Mouse (Mus musculus) inflammation-experienced regulatory T-cells, adult 6 months (primary cell): Measurements from ENCODE around the gene Cdh1. TPM values are rescaled to one million over a fixed set of nuclear protein-coding genes. Genes with fewer than 3 reads are reported as not detected.

Experiments
- ATAC-seq: one replicate; pipeline ENCODE4 v1.8.0; 2017
- polyA plus RNA-seq, 3 experiments: library from polyadenylated mRNA; unstranded; fragments of 100-300 nt; shearing (Covaris generic); gene quantifications; one replicate each; pipeline ENCODE4 v1.2.1; 2017

Gene Cdh1
- polyA plus RNA-seq, 3 experiments from 2014 or later, result 0.26 to 2.4 (median 1.1) TPM

DNA sequence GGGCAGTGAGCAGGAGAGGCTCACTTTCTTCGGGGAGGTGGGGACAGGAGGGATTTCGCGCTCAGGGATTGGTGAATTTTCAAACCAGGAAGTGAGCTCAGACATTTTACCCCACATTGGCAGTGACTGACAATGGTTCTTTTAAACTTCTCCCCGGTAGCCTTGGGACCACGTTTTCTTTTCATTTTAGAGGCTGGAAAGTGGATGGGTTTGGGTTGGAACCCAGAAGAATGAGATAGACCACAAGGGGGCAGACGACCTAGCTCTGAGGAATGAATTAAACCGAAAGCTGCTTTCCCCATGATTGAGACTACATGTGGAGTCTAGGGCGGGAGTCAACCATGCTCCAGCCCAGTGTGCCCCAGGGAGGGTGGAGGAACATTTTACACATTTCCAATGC lies 71.7 kb downstream of the Cdh1 start:
- ATAC-seq, result peak; percentile 80

DNA sequence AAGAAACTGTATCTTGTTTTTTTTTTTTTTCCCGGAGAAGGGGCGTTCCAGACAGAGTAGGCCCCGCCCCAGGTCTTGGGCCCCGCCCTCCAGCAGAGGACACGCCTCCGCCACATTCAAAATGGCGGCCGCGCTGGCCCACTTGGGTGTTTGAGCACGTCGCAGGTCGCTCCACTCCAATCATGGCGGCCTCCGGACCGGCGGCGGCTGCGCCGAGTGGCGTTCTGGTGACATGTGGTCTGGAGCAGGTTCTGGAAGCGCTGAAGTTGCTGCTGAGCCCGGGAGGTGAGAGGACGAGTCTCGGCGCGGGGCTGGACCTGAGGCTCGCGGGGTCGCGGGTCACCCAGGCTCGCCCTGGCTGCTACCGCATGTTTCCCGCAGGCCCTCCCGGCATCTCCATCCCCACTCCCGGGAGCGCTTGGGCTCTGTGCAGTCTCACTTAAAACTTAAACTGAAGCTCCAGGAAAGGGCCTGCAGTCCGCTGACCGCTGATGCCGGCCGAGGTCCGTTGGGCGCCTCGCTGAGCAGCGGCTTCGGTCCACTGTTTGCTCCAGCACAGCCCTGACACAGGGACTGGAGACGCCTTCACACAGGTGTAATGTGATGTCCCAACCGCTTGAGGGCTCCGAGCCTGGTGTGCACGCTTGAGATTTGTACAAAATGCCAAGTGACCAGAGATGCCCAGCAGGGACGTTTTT lies 80.0 kb downstream of the Cdh1 start, which contains the start of gene Tango6:
Gene Tango6 (plus strand): TSS at position 98 of the 698 bp plus-strand sequence.
- ATAC-seq, result peak; percentile 89

DNA sequence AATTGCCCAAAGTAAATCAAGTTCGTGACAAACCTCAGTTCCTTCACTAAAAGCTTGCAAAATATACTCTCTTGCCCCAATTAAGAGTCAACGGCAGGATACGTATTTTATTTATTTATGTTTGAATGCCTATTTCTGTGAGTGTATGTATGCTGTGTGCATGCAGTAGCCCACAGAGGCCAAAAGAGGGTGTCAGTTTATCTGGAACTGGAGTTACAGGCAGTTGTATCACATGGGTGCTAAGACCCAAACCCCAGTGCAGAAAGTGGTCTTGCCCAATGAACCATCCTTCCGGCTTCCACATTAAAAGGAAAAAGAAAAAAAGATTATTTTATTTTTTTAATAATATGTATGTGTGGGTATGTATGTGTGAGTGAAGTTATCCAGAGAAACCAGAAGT lies 81.2 kb downstream of the Cdh1 start:
- ATAC-seq, result no peak

DNA sequence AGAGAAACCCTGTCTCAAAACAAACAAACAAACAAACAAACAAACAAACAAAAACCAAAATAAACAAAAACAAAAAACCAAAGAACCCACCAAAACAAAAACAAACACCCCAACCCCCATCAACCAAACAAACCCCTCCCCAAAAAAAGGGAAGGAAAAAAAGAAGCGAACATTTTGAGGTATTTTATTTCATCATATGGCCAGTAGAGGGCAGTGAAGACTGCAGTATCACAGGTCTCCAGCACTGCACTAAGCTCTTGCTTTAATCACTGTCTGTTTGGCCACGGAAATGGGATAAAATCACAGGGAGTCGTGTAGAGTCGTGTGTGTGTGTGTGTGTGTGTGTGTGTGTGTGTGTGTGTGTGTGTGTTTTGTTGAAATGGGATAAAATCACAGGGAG lies 84.3 kb downstream of the Cdh1 start:
- peak; percentile 39 for ATAC-seq

DNA sequence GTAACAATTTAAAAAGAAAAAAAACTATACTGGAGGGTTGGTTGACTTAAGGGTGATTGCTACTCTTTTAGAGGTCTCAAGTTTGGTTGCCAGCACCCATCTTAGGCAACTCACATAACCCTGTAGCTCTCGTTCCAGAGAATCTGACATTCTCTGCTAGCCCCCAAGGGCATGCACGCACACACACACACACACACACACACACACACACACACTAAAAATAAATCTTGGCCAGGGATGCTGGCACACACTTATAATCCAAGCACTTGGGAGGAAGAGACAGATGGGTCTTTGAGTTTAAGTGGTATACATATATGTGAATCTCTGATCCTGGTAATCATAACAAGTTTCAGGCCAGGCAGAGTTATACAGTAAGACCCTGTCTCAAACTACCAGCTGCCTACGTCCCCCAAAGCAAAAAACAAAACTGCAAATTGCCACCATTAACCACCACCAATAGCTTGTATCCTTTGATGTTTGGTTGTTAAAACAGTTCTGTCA lies 94.6 kb downstream of the Cdh1 start:
- ATAC-seq, result no peak

DNA sequence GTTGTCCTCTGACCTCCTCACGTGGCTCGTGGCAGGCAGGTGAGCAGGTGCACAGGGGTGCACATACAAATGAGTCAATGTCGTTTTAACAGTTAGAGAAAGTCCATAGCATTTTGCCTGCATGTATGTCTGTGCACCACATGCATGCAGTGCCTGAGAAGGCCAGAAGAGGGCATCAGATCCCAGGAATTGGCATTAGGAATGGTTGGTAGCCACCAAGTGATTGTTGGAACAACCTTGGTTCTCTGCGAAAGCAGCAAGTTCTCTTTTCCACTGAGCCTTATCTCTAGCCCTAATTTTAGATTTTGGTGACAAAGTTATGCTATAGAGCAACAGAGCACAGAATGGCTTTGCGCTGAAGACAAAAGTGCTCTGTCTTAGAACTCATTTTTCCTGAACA lies 96.4 kb downstream of the Cdh1 start:
- no peak for ATAC-seq

DNA sequence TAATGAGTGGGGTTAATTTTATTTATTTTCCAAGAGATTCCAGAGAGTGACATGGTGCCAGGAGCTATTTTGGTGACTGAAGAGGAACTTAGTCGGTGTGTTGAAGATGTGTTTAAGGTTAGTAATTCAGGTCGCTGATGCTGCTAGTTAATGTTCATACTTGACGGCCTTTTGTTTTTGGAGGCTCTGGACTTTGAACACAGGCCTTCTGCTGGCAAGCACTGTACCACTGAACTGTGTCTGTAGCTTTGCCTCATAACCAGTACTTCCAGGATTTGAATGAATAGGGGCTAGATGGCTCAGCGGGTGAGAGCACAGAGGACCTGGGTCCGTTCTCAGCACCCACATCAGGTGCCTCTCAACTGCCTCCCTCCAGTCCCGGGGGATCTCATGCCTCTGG lies 97.0 kb downstream of the Cdh1 start:
- ATAC-seq, result no peak

DNA sequence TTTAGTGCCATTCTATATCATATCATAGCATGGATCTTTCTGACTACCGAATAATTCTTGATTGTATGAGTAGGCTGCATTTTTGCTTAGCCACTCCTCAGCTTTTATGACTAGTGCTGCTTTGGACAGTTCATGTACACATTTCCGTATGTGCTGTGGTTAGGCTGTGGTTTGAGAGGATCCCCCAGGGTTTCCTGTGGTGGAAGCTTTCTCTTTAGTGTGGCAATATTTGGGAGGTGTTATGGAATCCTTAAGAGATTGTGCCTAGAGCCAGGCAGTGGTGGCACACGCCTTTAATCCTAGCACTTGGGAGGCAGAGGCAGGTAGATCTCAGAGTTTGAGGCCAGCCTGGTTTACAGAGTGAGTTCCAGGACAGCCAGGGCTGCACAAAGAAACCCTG lies 98.2 kb downstream of the Cdh1 start:
- ATAC-seq, result no peak

DNA sequence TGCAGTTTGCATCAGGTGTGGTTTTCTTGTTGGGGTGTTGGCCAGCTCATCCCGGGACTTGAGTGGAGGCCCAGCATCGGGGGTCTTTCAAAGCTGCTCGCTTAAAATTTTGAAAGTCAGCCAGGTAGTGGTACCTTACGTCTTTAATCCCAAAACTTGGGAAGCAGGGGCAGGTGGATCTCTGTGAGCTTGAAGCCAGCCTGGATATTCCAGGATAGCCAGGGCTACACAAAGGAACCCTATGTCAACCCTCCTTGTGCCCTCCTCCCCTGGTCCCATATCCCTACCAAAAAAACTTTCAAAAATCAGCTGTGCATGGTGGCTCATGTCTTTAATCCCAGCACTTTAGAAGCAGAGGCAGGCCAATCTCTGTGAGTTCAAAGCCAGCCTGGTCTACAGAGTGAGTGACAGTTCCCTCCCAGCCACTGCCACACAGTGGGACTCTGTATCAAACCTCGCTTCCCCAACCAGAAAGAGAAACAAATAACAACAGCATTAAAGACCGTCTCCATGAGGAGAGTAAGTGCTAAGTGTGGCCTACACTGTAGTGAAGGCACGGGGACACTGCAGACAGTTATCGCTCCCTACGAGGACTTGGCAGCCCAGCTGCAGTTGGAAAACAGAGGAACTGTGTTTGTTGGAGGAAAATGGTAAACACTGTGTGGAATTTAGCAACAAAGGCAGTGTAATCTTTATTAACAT lies 101.2 kb downstream of the Cdh1 start:
- no peak for ATAC-seq

DNA sequence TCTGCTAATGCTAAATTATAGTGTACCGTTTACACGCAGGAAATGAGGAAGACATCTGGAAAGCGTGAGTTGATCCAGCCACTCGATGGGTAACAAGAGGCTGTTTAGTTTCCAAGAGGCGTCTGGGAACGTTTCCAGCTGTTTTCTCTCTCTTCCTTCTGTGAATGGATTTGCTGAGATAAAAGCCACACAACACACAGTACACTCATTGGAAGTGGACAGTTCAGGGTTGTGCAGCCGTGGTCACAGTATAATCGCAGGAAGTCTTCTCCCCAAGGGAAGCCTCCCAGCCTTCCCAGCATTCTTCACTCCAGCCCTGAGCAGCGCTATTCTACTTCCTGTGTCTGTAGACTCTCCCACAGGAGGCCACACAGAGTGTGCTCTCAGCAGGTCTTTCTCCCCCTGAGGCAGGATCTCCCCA lies 101.8 kb downstream of the Cdh1 start:
- ATAC-seq, result no peak

DNA sequence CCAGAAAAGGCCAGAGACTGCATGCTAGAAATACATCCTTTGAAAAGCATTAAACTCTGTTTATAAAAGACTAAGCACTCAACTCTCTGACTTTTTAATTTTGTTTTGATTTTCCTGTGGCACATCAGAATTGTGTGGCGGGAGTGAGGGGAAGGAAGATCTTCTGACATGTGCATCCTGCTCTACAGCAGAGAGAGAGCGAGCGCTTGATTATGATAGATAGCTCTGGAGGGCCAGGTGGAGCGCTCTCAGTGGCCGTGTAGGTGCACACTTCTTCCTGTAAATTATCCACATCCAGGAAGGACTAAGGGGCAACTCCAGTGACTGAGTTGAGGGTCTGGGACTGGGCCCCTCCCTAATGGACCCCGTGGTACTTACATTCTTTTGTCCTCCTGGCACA lies 103.0 kb downstream of the Cdh1 start:
- ATAC-seq, result no peak

DNA sequence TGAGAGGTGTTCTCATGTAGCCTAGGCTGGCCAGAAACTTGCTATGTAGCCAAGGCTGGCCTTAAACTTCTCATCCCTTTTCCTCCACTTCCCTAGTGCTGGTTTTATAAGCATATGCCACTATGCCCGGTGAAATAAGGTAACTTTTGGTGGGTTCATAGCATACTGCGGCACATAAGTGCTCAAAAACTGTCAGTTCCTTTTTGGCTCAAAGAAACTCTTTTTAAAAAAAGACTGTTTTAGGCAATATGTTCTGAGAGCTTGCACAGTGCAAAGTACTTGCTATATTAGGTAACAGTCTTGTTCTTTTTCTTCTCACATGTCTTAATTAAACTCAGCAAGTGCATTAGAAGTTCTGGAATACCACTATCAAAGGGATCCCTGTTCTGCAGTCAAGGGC lies 106.9 kb downstream of the Cdh1 start:
- ATAC-seq, result no peak

DNA sequence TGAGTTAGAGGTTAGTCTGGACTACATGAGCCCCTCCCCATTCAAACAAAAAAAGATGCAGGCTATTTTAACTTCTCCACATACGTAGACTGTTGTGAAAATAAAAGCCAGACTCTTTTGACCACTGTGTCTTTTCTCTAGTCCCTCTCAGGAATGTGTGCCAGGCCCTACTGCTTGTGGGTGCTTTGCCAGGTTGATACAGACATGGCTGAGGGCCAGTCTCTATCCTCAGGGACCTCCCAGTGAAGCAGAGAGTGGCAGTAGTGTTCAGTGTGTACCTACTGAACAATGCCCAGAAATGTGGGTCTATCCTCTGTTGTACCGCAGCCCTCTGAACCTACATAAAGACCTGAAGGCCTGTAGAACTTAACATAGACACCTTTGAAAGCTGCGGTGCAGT lies 109.3 kb downstream of the Cdh1 start:
- no peak for ATAC-seq

DNA sequence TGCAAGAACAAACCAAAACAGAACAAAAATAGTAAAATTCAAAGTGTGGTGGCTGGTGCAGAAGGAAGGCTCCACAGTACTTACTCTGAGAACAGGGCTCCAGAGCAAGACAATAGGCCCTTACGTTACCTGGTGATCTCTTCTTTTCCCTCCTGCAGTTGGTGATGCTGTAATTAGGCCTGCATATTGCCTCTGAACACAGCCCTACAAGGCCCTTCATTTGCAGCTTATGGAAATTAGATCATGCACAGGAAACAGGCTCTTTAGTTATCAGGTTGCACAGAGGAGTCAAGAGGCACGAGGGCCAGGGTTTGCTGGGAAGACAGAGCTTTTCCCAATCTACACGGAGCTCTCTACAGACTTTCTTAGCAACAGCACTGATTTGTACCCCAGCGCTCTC lies 111.1 kb downstream of the Cdh1 start:
- ATAC-seq, result no peak

DNA sequence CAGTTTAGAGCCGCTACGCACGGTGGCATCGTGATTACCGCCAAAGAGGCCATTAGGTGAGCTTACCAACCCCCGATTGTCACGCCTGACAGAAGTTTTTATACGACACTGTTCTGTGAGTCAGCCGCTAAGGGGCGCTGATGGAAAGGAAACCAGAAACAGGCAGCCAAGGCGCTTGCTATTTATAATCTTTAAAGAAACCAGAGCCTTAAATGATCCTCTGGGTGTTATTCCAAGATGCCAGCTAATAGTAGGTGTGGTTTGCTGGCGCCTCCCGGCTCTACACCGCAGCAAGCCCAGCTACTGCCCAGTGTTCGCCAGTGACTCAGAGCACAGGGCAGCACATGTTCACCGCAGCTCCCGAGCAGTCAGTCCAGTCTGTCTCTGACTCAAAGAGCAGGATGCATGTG lies 114.9 kb downstream of the Cdh1 start:
- ATAC-seq, result no peak

Other genes with a start within 250 kb of the Cdh1 start
- gene Zfp90, start 188.0 kb upstream of the Cdh1 start, polyA plus RNA-seq, result 1 to 10 TPM; 2.6 to 5.2 (median 3.6) TPM
- gene 6030452D12Rik, start 102.8 kb upstream of the Cdh1 start, polyA plus RNA-seq, result not detected
- gene Cdh3, start 92.5 kb upstream of the Cdh1 start, polyA plus RNA-seq, result not detected
- gene Gm10073, start 29.9 kb upstream of the Cdh1 start, polyA plus RNA-seq, result 100 to 1,000 TPM in 1 of 3 experiments, 10 to 100 TPM in 2; 67.0 to 101 (median 94.0) TPM
- gene Tango6, start 79.7 kb downstream of the Cdh1 start, polyA plus RNA-seq, result 1 to 10 TPM; 2.7 to 9.7 (median 7.2) TPM